In genomic region chr9:47060757-47061156, GRCm38 (mm10) we compare ENCODE assay signal across 15 mouse cellular contexts.
"Had no signal": no experiment of that assay in that cellular context is flagged by ENCODE, and none has a peak within 500 bp of the region (broad histone marks: within the 10 kb centered on the region; RNA-seq: fewer than 3 reads in every experiment).

No protein-coding gene starts in this region.

- H3K36me3 ChIP-seq: neural tube, embryonic 15.5 days; stomach, embryonic 15.5 days had no signal

- DNase-seq: retina, postnatal 1 day; right cerebral cortex, adult 18-20 months; right cerebral cortex, postnatal 14 days; right cerebral cortex, postnatal 25 days; right cerebral cortex, postnatal 4 days; spleen, adult 18-20 months; thymus, adult 18-20 months; thymus, adult 2 months; thymus, postnatal 14 days; thymus, postnatal 25 days; thymus, postnatal 36 days; thymus, postnatal 4 days had no signal

- H3K27me3 ChIP-seq: neural tube, embryonic 15.5 days; stomach, embryonic 15.5 days had no signal

- H3K27ac ChIP-seq: neural tube, embryonic 15.5 days; stomach, embryonic 15.5 days; stomach, postnatal 0 days had no signal

- H3K9me3 ChIP-seq: neural tube, embryonic 15.5 days; stomach, embryonic 15.5 days had no signal

- H3K4me3 ChIP-seq: neural tube, embryonic 15.5 days; stomach, embryonic 15.5 days had no signal

- H3K4me2 ChIP-seq: neural tube, embryonic 15.5 days; stomach, embryonic 15.5 days had no signal

- H3K4me1 ChIP-seq: stomach, embryonic 15.5 days had no signal

- H3K9ac ChIP-seq: neural tube, embryonic 15.5 days; stomach, embryonic 15.5 days had no signal
